In the genomic region with DNA sequence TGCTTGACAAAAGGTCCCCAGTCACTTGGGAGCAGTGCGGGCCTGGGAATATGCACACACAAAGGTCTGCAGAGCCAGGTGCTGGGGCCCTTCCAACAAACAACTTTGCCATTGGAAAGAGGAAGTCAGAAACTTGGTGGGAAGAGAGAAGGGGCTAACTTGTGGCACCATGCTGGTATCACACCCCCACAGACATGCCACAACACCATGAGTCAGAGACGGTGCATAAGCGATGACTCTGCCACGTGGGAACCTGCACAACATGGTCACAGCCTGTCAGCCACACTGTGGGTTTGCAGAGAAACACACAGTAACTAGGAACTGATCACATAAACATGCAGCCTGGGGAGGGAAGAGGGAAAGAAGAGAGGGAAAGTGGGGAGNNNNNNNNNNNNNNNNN, we compare ENCODE assay signal across 21 mouse cellular contexts.
DNase-seq lines count a peak whose midpoint lies in the region; ATAC-seq lines count a peak whose summit lies in the region.
"Had no signal": no experiment of that assay in that cellular context is flagged by ENCODE, and none has a peak within 500 bp of the region (broad histone marks: within the 10 kb centered on the region; RNA-seq: fewer than 3 reads in every experiment).

No protein-coding gene starts in this region.

- H3K27me3 ChIP-seq in midbrain, embryonic 12.5 days, result no peaks in the 10 kb centered on the region
- H3K27me3 ChIP-seq in midbrain, embryonic 16.5 days (ENCODE audit: control insufficient read depth, insufficient read depth, low read depth, low read length), result no peaks in the 10 kb centered on the region
- H3K27me3 ChIP-seq: embryonic facial prominence, embryonic 15.5 days; heart, embryonic 15.5 days had no signal

- no peak overlapping the region for H3K27ac ChIP-seq in midbrain, embryonic 12.5 days (replicated peaks)
- no peak overlapping the region for H3K27ac ChIP-seq in midbrain, embryonic 16.5 days (ENCODE audit: low read length)
- H3K27ac ChIP-seq: embryonic facial prominence, embryonic 15.5 days; forebrain, embryonic 15.5 days; heart, embryonic 15.5 days; hindbrain, postnatal 0 days; macrophage; midbrain, embryonic 10.5 days; stomach, postnatal 0 days had no signal

- H3K9me3 ChIP-seq in midbrain, embryonic 12.5 days, result no peaks in the 10 kb centered on the region
- no peaks in the 10 kb centered on the region for H3K9me3 ChIP-seq in midbrain, embryonic 16.5 days (replicated peaks; ENCODE audit: control insufficient read depth, low read length, poor library complexity, severe bottlenecking)
- H3K9me3 ChIP-seq: embryonic facial prominence, embryonic 15.5 days; forebrain, embryonic 15.5 days; heart, embryonic 15.5 days; midbrain, embryonic 10.5 days had no signal

- no peak for DNase-seq in frontal cortex, postnatal 36 days (ENCODE audit: low spot score in 2 of 2)
- peak; percentile 81 for DNase-seq in 416B (ENCODE audit: low read depth)
- DNase-seq in heart, adult 11 months, result no peak
- no peak for DNase-seq in adrenal gland, adult (ENCODE audit: inconsistent age in 2 of 2, low spot score in 1 of 2)
- DNase-seq: adrenal gland, postnatal 14 days; cerebellum, adult 9-10 months; gastrocnemius, postnatal 36 days; heart, postnatal 36 days; kidney, postnatal 25 days had no signal

- 0 out of 2 replicates have a peak overlapping the region, but pooled peaks have one; percentile 8 for H3K9ac ChIP-seq in midbrain, embryonic 12.5 days (replicated peaks)
- no peak overlapping the region for H3K9ac ChIP-seq in midbrain, embryonic 16.5 days (ENCODE audit: low read depth, low read length)
- H3K9ac ChIP-seq: embryonic facial prominence, embryonic 15.5 days; forebrain, embryonic 15.5 days; heart, embryonic 15.5 days had no signal

- no peak overlapping the region for H3K4me3 ChIP-seq in midbrain, embryonic 12.5 days
- H3K4me3 ChIP-seq in midbrain, embryonic 16.5 days (ENCODE audit: low read depth, low read length), result no peak overlapping the region
- H3K4me3 ChIP-seq: embryonic facial prominence, embryonic 15.5 days; forebrain, embryonic 15.5 days; heart, embryonic 15.5 days; midbrain, embryonic 10.5 days had no signal

- ATAC-seq in frontal cortex, adult (ENCODE audit: low TSS enrichment), result 0 out of 2 replicates have a peak, but pooled peaks have one; percentile 47
- ATAC-seq in midbrain, embryonic 12.5 days (ENCODE audit: low FRiP score, low read depth), result no peak
- ATAC-seq in midbrain, embryonic 16.5 days, result no peak
- ATAC-seq in granulocyte monocyte progenitor cell, adult 5-6 weeks (replicated peaks; ENCODE audit: poor library complexity, severe bottlenecking), result 0 out of 2 replicates have a peak, but pooled peaks have one; percentile 14
- ATAC-seq: hindbrain, postnatal 0 days; intestine, postnatal 0 days had no signal

- H3K4me1 ChIP-seq in midbrain, embryonic 12.5 days, result peaks cover 9% of the 10 kb centered on the region; the same call in 1 of the 2 replicates
- peaks cover 7% of the 10 kb centered on the region for H3K4me1 ChIP-seq in midbrain, embryonic 16.5 days (ENCODE audit: control insufficient read depth, insufficient read depth, low read length)
- H3K4me1 ChIP-seq: embryonic facial prominence, embryonic 15.5 days; heart, embryonic 15.5 days had no signal

- 73% methylated on average over 4 of the region's 4 CpGs for WGBS in midbrain, embryonic 12.5 days
- WGBS in midbrain, embryonic 16.5 days, result 71% methylated on average over 4 of the region's 4 CpGs

- no peaks in the 10 kb centered on the region for H3K36me3 ChIP-seq in midbrain, embryonic 12.5 days
- H3K36me3 ChIP-seq in midbrain, embryonic 16.5 days (ENCODE audit: control insufficient read depth, insufficient read depth, low read length), result no peaks in the 10 kb centered on the region
- H3K36me3 ChIP-seq: embryonic facial prominence, embryonic 15.5 days; forebrain, embryonic 15.5 days; heart, embryonic 15.5 days; midbrain, embryonic 10.5 days had no signal

- H3K4me2 ChIP-seq in midbrain, embryonic 12.5 days (replicated peaks), result no peak overlapping the region
- H3K4me2 ChIP-seq in midbrain, embryonic 16.5 days (ENCODE audit: low read length), result no peak overlapping the region
- H3K4me2 ChIP-seq: embryonic facial prominence, embryonic 15.5 days; forebrain, embryonic 15.5 days; heart, embryonic 15.5 days had no signal

Comparison
In these comparisons a context has a peak if more than half of its experiments do, and no peak if none do; other contexts are left out.
1. ATAC-seq: peak in frontal cortex, adult (single experiment) and granulocyte monocyte progenitor cell, adult 5-6 weeks (single experiment); none in midbrain, embryonic 12.5 days (single experiment) and midbrain, embryonic 16.5 days (single experiment).